Mouse (Mus musculus): Measurements from ENCODE around the gene Postn.

GRCm38 (mm10) chr3:54432167-54432566 lies 71.3 kb downstream of the Postn start:
- no peak for TF ChIP-seq POLR2A (IDR thresholded peaks at IDR 0.05; ENCODE audit: insufficient read depth, low read depth, low read length)
- TF ChIP-seq CTCF (IDR thresholded peaks at IDR 0.05; ENCODE audit: insufficient read depth, low read depth, low read length) = no peak
